Mouse (Mus musculus): ENCODE results near the gene Pxn. TPM values are rescaled to one million over a fixed set of nuclear protein-coding genes. Genes with fewer than 3 reads are reported as not detected.

Gene Pxn
- polyA plus RNA-seq, 1 experiment from 2014 or later = 40.3 TPM

- Histone ChIP-seq H3K9ac (replicated peaks) (peak overlapping the region; percentile 50), H3K9me3 (no peaks in the 10 kb centered on the region), H3K4me3 (replicated peaks) (peak overlapping the region; percentile 38), H3K27me3 (peaks cover 13% of the 10 kb centered on the region), H3K4me1 (replicated peaks) (peaks cover 17% of the 10 kb centered on the region), H3K27ac (peak overlapping the region; percentile 74; the same call in 1 of the 2 replicates), H3K36me3 (peaks cover 9% of the 10 kb centered on the region), H3K4me2 (peak overlapping the region; percentile 57)
- WGBS = 35% methylated on average over 12 of the region's 12 CpGs
- ATAC-seq (ENCODE audit: insufficient number of reproducible peaks, insufficient read depth, low FRiP score, low TSS enrichment, low read depth) = no peak
Measured at GRCm38 (mm10) chr5:115476107-115476727, 30.3 kb upstream of the Pxn start.

- Histone ChIP-seq H3K4me1 (replicated peaks) (peaks cover 28% of the 10 kb centered on the region), H3K36me3 (peaks cover 9% of the 10 kb centered on the region), H3K27ac (no peak overlapping the region), H3K4me2 (no peak overlapping the region), H3K9me3 (no peaks in the 10 kb centered on the region), H3K4me3 (replicated peaks) (no peak overlapping the region), H3K9ac (replicated peaks) (no peak overlapping the region), H3K27me3 (peaks cover 30% of the 10 kb centered on the region)
- ATAC-seq (ENCODE audit: insufficient number of reproducible peaks, insufficient read depth, low FRiP score, low TSS enrichment, low read depth) = no peak
- 40% methylated on average over 15 of the region's 15 CpGs for WGBS
Measured at GRCm38 (mm10) chr5:115479561-115479960, 26.9 kb upstream of the Pxn start.

GRCm38 (mm10) chr5:115480101-115480500, 26.4 kb upstream of the Pxn start:
- peak overlapping the region; percentile 42 for H3K4me2 ChIP-seq
- peak overlapping the region; percentile 24 for H3K4me3 ChIP-seq (replicated peaks)
- WGBS = 20% methylated on average over 27 of the region's 27 CpGs
- H3K9me3 ChIP-seq = no peaks in the 10 kb centered on the region
- no peak overlapping the region; the same call in 1 of the 2 replicates for H3K9ac ChIP-seq (replicated peaks)
- H3K27ac ChIP-seq = no peak overlapping the region
- H3K4me1 ChIP-seq (replicated peaks) = peaks cover 32% of the 10 kb centered on the region
- peaks cover 30% of the 10 kb centered on the region for H3K27me3 ChIP-seq
- ATAC-seq (ENCODE audit: insufficient number of reproducible peaks, insufficient read depth, low FRiP score, low TSS enrichment, low read depth) = no peak
- peaks cover 9% of the 10 kb centered on the region for H3K36me3 ChIP-seq

- no peak for ATAC-seq (ENCODE audit: insufficient number of reproducible peaks, insufficient read depth, low FRiP score, low TSS enrichment, low read depth)
Measured at GRCm38 (mm10) chr5:115482390-115483265, 23.8 kb upstream of the Pxn start.

GRCm38 (mm10) chr5:115483385-115483784, 23.1 kb upstream of the Pxn start:
- Histone ChIP-seq H3K4me1 (replicated peaks) (peaks cover 22% of the 10 kb centered on the region), H3K36me3 (peaks cover 6% of the 10 kb centered on the region), H3K4me2 (peak overlapping the region; percentile 43; the same call in 1 of the 2 replicates), H3K9ac (replicated peaks) (no peak overlapping the region), H3K27me3 (peaks cover 30% of the 10 kb centered on the region), H3K27ac (no peak overlapping the region), H3K9me3 (no peaks in the 10 kb centered on the region), H3K4me3 (replicated peaks) (no peak overlapping the region)
- no peak for ATAC-seq (ENCODE audit: insufficient number of reproducible peaks, insufficient read depth, low FRiP score, low TSS enrichment, low read depth)
- 24% methylated on average over 6 of the region's 6 CpGs for WGBS

More at GRCm38 (mm10) chr5:115482390-115483265, 23.8 kb upstream of the Pxn start:
- Histone ChIP-seq H3K27ac (no peak overlapping the region), H3K9me3 (no peaks in the 10 kb centered on the region), H3K27me3 (peaks cover 30% of the 10 kb centered on the region), H3K4me2 (peak overlapping the region; percentile 43), H3K36me3 (peaks cover 6% of the 10 kb centered on the region), H3K4me3 (replicated peaks) (peak overlapping the region; percentile 22), H3K4me1 (replicated peaks) (peaks cover 22% of the 10 kb centered on the region), H3K9ac (replicated peaks) (peak overlapping the region; percentile 28; the same call in 1 of the 2 replicates)
- 24% methylated on average over 38 of the region's 38 CpGs for WGBS

- Histone ChIP-seq H3K27ac (no peak within 1 kb of the TSS), H3K4me3 (replicated peaks) (peak within 1 kb of the TSS; percentile 42), H3K9ac (replicated peaks) (peak within 1 kb of the TSS; percentile 44), H3K36me3 (peaks cover 6% of the 10 kb centered on the region), H3K27me3 (peaks cover 30% of the 10 kb centered on the region), H3K9me3 (no peaks in the 10 kb centered on the region), H3K4me2 (peak within 1 kb of the TSS; percentile 61), H3K4me1 (replicated peaks) (peaks cover 25% of the 10 kb centered on the region)
- 8% methylated on average over 30 of the region's 30 CpGs for WGBS
- ATAC-seq (ENCODE audit: insufficient number of reproducible peaks, insufficient read depth, low FRiP score, low TSS enrichment, low read depth) = peak; percentile 79
Measured at GRCm38 (mm10) chr5:115483947-115484920, 22.2 kb upstream of the Pxn start, which contains the start of gene Sirt4. Gene Sirt4, minus strand, starts transcription at chr5:115484725.

- Histone ChIP-seq H3K27ac (no peak overlapping the region), H3K4me3 (replicated peaks) (peak overlapping the region; percentile 42; the same call in 1 of the 2 replicates), H3K36me3 (no peaks in the 10 kb centered on the region), H3K9me3 (no peaks in the 10 kb centered on the region), H3K4me2 (peak overlapping the region; percentile 61), H3K9ac (replicated peaks) (0 out of 2 replicates have a peak overlapping the region, but pooled peaks have one; percentile 44), H3K4me1 (replicated peaks) (peaks cover 23% of the 10 kb centered on the region), H3K27me3 (peaks cover 27% of the 10 kb centered on the region)
- 70% methylated on average over 5 of the region's 5 CpGs for WGBS
- ATAC-seq (ENCODE audit: insufficient number of reproducible peaks, insufficient read depth, low FRiP score, low TSS enrichment, low read depth) = no peak
Measured at GRCm38 (mm10) chr5:115484996-115485395, 21.5 kb upstream of the Pxn start.

GRCm38 (mm10) chr5:115485489-115486205, 20.8 kb upstream of the Pxn start:
- 87% methylated on average over 18 of the region's 18 CpGs for WGBS
- H3K9ac ChIP-seq (replicated peaks) = no peak overlapping the region

GRCm38 (mm10) chr5:115486726-115487125, 19.8 kb upstream of the Pxn start:
- Histone ChIP-seq H3K9ac (replicated peaks) (no peak overlapping the region), H3K27ac (no peak overlapping the region), H3K4me2 (no peak overlapping the region), H3K36me3 (no peaks in the 10 kb centered on the region), H3K4me1 (replicated peaks) (peaks cover 25% of the 10 kb centered on the region), H3K4me3 (replicated peaks) (no peak overlapping the region), H3K9me3 (no peaks in the 10 kb centered on the region), H3K27me3 (peaks cover 14% of the 10 kb centered on the region)
- 57% methylated on average over 4 of the region's 4 CpGs for WGBS
- ATAC-seq (ENCODE audit: insufficient number of reproducible peaks, insufficient read depth, low FRiP score, low TSS enrichment, low read depth) = no peak

More at GRCm38 (mm10) chr5:115485489-115486205, 20.8 kb upstream of the Pxn start:
- no peak overlapping the region for H3K4me3 ChIP-seq (replicated peaks)
- H3K27me3 ChIP-seq = peaks cover 21% of the 10 kb centered on the region
- H3K27ac ChIP-seq = no peak overlapping the region
- H3K36me3 ChIP-seq = no peaks in the 10 kb centered on the region
- H3K9me3 ChIP-seq = no peaks in the 10 kb centered on the region
- no peak for ATAC-seq (ENCODE audit: insufficient number of reproducible peaks, insufficient read depth, low FRiP score, low TSS enrichment, low read depth)
- peaks cover 18% of the 10 kb centered on the region for H3K4me1 ChIP-seq (replicated peaks)
- H3K4me2 ChIP-seq = no peak overlapping the region

- Histone ChIP-seq H3K27ac (no peak overlapping the region), H3K9me3 (no peaks in the 10 kb centered on the region), H3K9ac (replicated peaks) (no peak overlapping the region), H3K4me1 (replicated peaks) (peaks cover 30% of the 10 kb centered on the region), H3K4me2 (no peak overlapping the region), H3K4me3 (replicated peaks) (no peak overlapping the region), H3K27me3 (peaks cover 8% of the 10 kb centered on the region), H3K36me3 (no peaks in the 10 kb centered on the region)
- no peak for ATAC-seq (ENCODE audit: insufficient number of reproducible peaks, insufficient read depth, low FRiP score, low TSS enrichment, low read depth)
- 89% methylated on average over 8 of the region's 8 CpGs for WGBS
Measured at GRCm38 (mm10) chr5:115487353-115487752, 19.1 kb upstream of the Pxn start.
